Mouse (Mus musculus) adrenal gland, adult 18-20 months (tissue): ENCODE measurements around the gene Msmp. TPM values are rescaled to one million over a fixed set of nuclear protein-coding genes. Genes with fewer than 3 reads are reported as not detected.

Experiments used
- microRNA-seq, 2 experiments: library from miRNA; unstranded; fragments of <30 nt; microRNA quantifications; one replicate each; pipeline ENCODE4 v1.2.0; 2021; ENCODE audit warnings: borderline number of aligned reads in 2 of 2
- total RNA-seq, 2 experiments: library from RNA; stranded (reverse); gene quantifications; 1 replicate in 1 of 2; 2 replicates in 1 of 2; pipeline ENCODE4 v1.2.3; 2021

Msmp gene
- total RNA-seq, 2 experiments from 2014 or later = 0.70 to 0.73 TPM

Small RNA genes lying within 50 kb of the gene (microRNA-seq; reads per million reads assigned to microRNA genes)
- 0.47 to 1.8 reads per million in 2 experiments for gene Gm25262

Other genes starting within 250 kb of the Msmp start
- gene Rusc2, start 202.5 kb downstream of the Msmp start, total RNA-seq = 10 to 100 TPM; 36.9 to 39.9 TPM
- not detected for gene Fam166b, start 155.4 kb downstream of the Msmp start, total RNA-seq
- gene Tesk1, start 142.6 kb downstream of the Msmp start, total RNA-seq = 10 to 100 TPM; 67.6 to 72.3 TPM
- gene Cd72, start 129.9 kb downstream of the Msmp start, total RNA-seq = 1 to 10 TPM; 2.6 to 2.8 TPM
- under 1 TPM in 1 of 2 experiments, not detected in 1; 0.38 TPM for gene Sit1, start 100.8 kb downstream of the Msmp start, total RNA-seq
- 10 to 100 TPM; 49.7 to 58.0 TPM for gene Ccdc107, start 91.6 kb downstream of the Msmp start, total RNA-seq
- 1 to 10 TPM; 1.1 to 1.9 TPM for gene Arhgef39, start 84.8 kb downstream of the Msmp start, total RNA-seq
- gene Car9, start 77.5 kb downstream of the Msmp start, total RNA-seq = under 1 TPM; 0.56 to 0.61 TPM
- gene Tpm2, start 60.7 kb downstream of the Msmp start, total RNA-seq = 10 to 100 TPM; 33.4 to 61.7 TPM
- 100 to 1,000 TPM in 1 of 2 experiments, 10 to 100 TPM in 1; 95.8 to 144 TPM for gene Creb3, start 22.2 kb downstream of the Msmp start, total RNA-seq
- gene Tln1, start 21.8 kb downstream of the Msmp start, total RNA-seq = 100 to 1,000 TPM; 167 to 208 TPM
- gene Rgp1, start 5.8 kb downstream of the Msmp start, total RNA-seq = 10 to 100 TPM; 40.7 to 48.7 TPM
- 1 to 10 TPM; 8.2 to 8.3 TPM for gene Gba2, start 5.6 kb downstream of the Msmp start, total RNA-seq
- gene Npr2, start 47.4 kb upstream of the Msmp start, total RNA-seq = 10 to 100 TPM; 24.9 to 42.4 TPM
- under 1 TPM; 0.53 to 0.54 TPM for gene Spag8, start 69.1 kb upstream of the Msmp start, total RNA-seq
- gene Hint2, start 72.0 kb upstream of the Msmp start, total RNA-seq = 100 to 1,000 TPM in 1 of 2 experiments, 10 to 100 TPM in 1; 79.2 to 121 TPM
- 1 to 10 TPM; 5.2 to 7.5 TPM for gene Tmem8b, start 84.5 kb upstream of the Msmp start, total RNA-seq
- under 1 TPM; 0.19 to 0.40 TPM for gene Fam221b, start 84.7 kb upstream of the Msmp start, total RNA-seq
- not detected for gene Olfr70, start 116.3 kb upstream of the Msmp start, total RNA-seq
- not detected for gene Olfr71, start 125.8 kb upstream of the Msmp start, total RNA-seq
- gene Hrct1, start 142.7 kb upstream of the Msmp start, total RNA-seq = 1 to 10 TPM; 2.4 to 6.4 TPM
- 1 to 10 TPM; 1.6 to 2.3 TPM for gene Spaar, start 145.5 kb upstream of the Msmp start, total RNA-seq
- gene Olfr159, start 186.5 kb upstream of the Msmp start, total RNA-seq = not detected
- gene Olfr156, start 239.4 kb upstream of the Msmp start, total RNA-seq = not detected